Mouse (Mus musculus): ENCODE data around the gene Olfr1357. TPM values are rescaled to one million over a fixed set of nuclear protein-coding genes. Genes with fewer than 3 reads are reported as not detected.
"Not testable (repeated sequence)": the region's sequence is repeated elsewhere in the genome, so short reads cannot be mapped to it uniquely, and the experiment has no call there.

Gene Olfr1357
- polyA plus RNA-seq (2014; fragmentation: Nextera tagmentation; extraction: Ambion mirVana): not detected in 2 replicates

- no peaks in the 10 kb centered on the region for H3K36me3 ChIP-seq (ENCODE audit: control insufficient read depth, insufficient read depth, low read length)
- no peak within 1 kb of the TSS for H3K9ac ChIP-seq (ENCODE audit: low read depth, low read length)
- ATAC-seq (replicated peaks; ENCODE audit: low FRiP score) (no peak), DNase-seq (ENCODE audit: low spot score) (no peak)
- no peaks in the 10 kb centered on the region for H3K9me3 ChIP-seq (ENCODE audit: control insufficient read depth, low read length)
- H3K4me2 ChIP-seq: no peak within 1 kb of the TSS
- H3K27ac ChIP-seq (ENCODE audit: low read depth, low read length): no peak within 1 kb of the TSS
- WGBS: 85% methylated on average over 1 of the region's 1 CpGs
- no peaks in the 10 kb centered on the region for H3K27me3 ChIP-seq (replicated peaks; ENCODE audit: control insufficient read depth, insufficient read depth, low read length)
- no peak within 1 kb of the TSS for H3K4me3 ChIP-seq (ENCODE audit: low read depth, low read length)
- no peaks in the 10 kb centered on the region for H3K4me1 ChIP-seq (replicated peaks; ENCODE audit: control insufficient read depth, insufficient read depth, low read length)
These were observed at the start of gene Olfr1357 for GRCm38 (mm10) chr10:78617974-78618373. Olfr1357 (minus strand) TSS chr10:78618074.

- H3K27ac ChIP-seq (ENCODE audit: low read depth, low read length); H3K9me3 ChIP-seq (ENCODE audit: control insufficient read depth, low read length); ATAC-seq (replicated peaks; ENCODE audit: low FRiP score); H3K36me3 ChIP-seq (ENCODE audit: control insufficient read depth, insufficient read depth, low read length); H3K4me3 ChIP-seq (ENCODE audit: low read depth, low read length); H3K27me3 ChIP-seq (replicated peaks; ENCODE audit: control insufficient read depth, insufficient read depth, low read length); H3K9ac ChIP-seq (ENCODE audit: low read depth, low read length); H3K4me1 ChIP-seq (replicated peaks; ENCODE audit: control insufficient read depth, insufficient read depth, low read length); DNase-seq (ENCODE audit: low spot score); H3K4me2 ChIP-seq: not testable (repeated sequence)
- 93% methylated on average over 10 of the region's 10 CpGs for WGBS
These were observed 48.8 kb upstream of the Olfr1357 start for GRCm38 (mm10) chr10:78666696-78667095.

GRCm38 (mm10) chr10:78664546-78664945, 46.7 kb upstream of the Olfr1357 start:
- Histone ChIP-seq H3K4me1 (replicated peaks; ENCODE audit: control insufficient read depth, insufficient read depth, low read length) (no peaks in the 10 kb centered on the region), H3K9ac (ENCODE audit: low read depth, low read length) (no peak overlapping the region), H3K27me3 (replicated peaks; ENCODE audit: control insufficient read depth, insufficient read depth, low read length) (no peaks in the 10 kb centered on the region), H3K4me2 (no peak overlapping the region), H3K9me3 (ENCODE audit: control insufficient read depth, low read length) (no peaks in the 10 kb centered on the region), H3K4me3 (ENCODE audit: low read depth, low read length) (no peak overlapping the region), H3K36me3 (ENCODE audit: control insufficient read depth, insufficient read depth, low read length) (no peaks in the 10 kb centered on the region), H3K27ac (ENCODE audit: low read depth, low read length) (no peak overlapping the region)
- no peak for ATAC-seq (replicated peaks; ENCODE audit: low FRiP score)
- no peak for DNase-seq (ENCODE audit: low spot score)
- WGBS: 74% methylated on average over 1 of the region's 1 CpGs

- DNase-seq (ENCODE audit: low spot score): no peak
- whole genome bisulfite sequencing: 75% methylated on average over 1 of the region's 1 CpGs
- H3K4me3 ChIP-seq (ENCODE audit: low read depth, low read length): no peak overlapping the region
These were observed 43.3 kb upstream of the Olfr1357 start for GRCm38 (mm10) chr10:78661198-78661597.

DNA sequence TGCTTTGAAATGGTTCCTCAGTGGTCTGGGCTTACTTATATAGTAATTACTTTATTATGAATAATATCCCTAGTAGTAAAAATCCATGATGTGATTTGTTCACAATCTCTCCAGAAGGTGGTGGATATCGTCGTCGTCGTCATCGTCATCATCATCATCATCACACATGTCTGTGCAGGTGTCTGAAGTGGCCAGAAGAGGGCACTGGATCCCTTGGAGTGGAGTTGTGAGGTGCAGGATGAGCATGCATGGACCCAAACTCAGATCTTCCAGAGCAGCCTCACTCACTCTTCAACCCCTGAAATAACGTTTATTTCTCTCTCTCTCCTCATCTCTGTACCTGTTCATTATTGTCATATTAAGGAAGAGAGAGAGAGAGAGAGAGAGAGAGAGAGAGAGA, 14.4 kb upstream of the Olfr1357 start:
- H3K9me3 ChIP-seq (ENCODE audit: control insufficient read depth, low read length): no peaks in the 10 kb centered on the region
- DNase-seq (ENCODE audit: low spot score) (no peak), ATAC-seq (replicated peaks; ENCODE audit: low FRiP score) (no peak)
- H3K36me3 ChIP-seq (ENCODE audit: control insufficient read depth, insufficient read depth, low read length): no peaks in the 10 kb centered on the region
- no peaks in the 10 kb centered on the region for H3K4me1 ChIP-seq (replicated peaks; ENCODE audit: control insufficient read depth, insufficient read depth, low read length)
- H3K4me3 ChIP-seq (ENCODE audit: low read depth, low read length): no peak overlapping the region
- no peak overlapping the region for H3K9ac ChIP-seq (ENCODE audit: low read depth, low read length)
- WGBS: 25% methylated on average over 6 of the region's 6 CpGs
- no peak overlapping the region for H3K4me2 ChIP-seq
- no peak overlapping the region for H3K27ac ChIP-seq (ENCODE audit: low read depth, low read length)
- H3K27me3 ChIP-seq (replicated peaks; ENCODE audit: control insufficient read depth, insufficient read depth, low read length): no peaks in the 10 kb centered on the region

More at GRCm38 (mm10) chr10:78661198-78661597, 43.3 kb upstream of the Olfr1357 start:
- Histone ChIP-seq H3K9me3 (ENCODE audit: control insufficient read depth, low read length) (no peaks in the 10 kb centered on the region), H3K36me3 (ENCODE audit: control insufficient read depth, insufficient read depth, low read length) (no peaks in the 10 kb centered on the region), H3K27ac (ENCODE audit: low read depth, low read length) (no peak overlapping the region), H3K4me1 (replicated peaks; ENCODE audit: control insufficient read depth, insufficient read depth, low read length) (no peaks in the 10 kb centered on the region), H3K27me3 (replicated peaks; ENCODE audit: control insufficient read depth, insufficient read depth, low read length) (no peaks in the 10 kb centered on the region), H3K4me2 (no peak overlapping the region), H3K9ac (ENCODE audit: low read depth, low read length) (no peak overlapping the region)
- ATAC-seq (replicated peaks; ENCODE audit: low FRiP score): no peak

DNA sequence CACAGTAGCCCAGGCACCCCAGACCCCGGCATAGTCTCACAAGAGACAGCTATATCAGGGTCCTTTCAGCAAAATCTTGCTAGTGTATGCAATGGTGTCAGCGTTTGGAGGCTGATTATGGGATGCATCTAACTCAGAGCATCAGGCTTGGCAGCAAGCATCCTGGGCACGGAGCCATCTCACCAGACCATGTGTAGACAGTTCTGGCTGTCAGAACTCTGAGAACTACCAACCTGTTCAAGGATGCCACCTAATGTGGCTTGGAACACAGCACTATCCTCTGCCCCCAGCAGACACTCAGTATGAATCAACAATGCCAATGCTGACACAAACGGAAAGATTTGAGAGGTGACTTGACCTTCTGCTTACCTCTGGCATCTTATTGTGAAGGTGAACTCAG, 12.3 kb upstream of the Olfr1357 start:
- Histone ChIP-seq H3K9ac (ENCODE audit: low read depth, low read length) (no peak overlapping the region), H3K9me3 (ENCODE audit: control insufficient read depth, low read length) (no peaks in the 10 kb centered on the region), H3K4me3 (ENCODE audit: low read depth, low read length) (no peak overlapping the region), H3K27me3 (replicated peaks; ENCODE audit: control insufficient read depth, insufficient read depth, low read length) (no peaks in the 10 kb centered on the region), H3K27ac (ENCODE audit: low read depth, low read length) (no peak overlapping the region), H3K4me2 (no peak overlapping the region), H3K36me3 (ENCODE audit: control insufficient read depth, insufficient read depth, low read length) (no peaks in the 10 kb centered on the region), H3K4me1 (replicated peaks; ENCODE audit: control insufficient read depth, insufficient read depth, low read length) (no peaks in the 10 kb centered on the region)
- DNase-seq (ENCODE audit: low spot score) (no peak), ATAC-seq (replicated peaks; ENCODE audit: low FRiP score) (no peak)
- 74% methylated on average over 4 of the region's 4 CpGs for WGBS

GRCm38 (mm10) chr10:78623143-78623542, 5.3 kb upstream of the Olfr1357 start:
- not testable (repeated sequence) for H3K9me3 ChIP-seq (ENCODE audit: control insufficient read depth, low read length)
- 73% methylated on average over 3 of the region's 3 CpGs for WGBS

GRCm38 (mm10) chr10:78607602-78608001, 10.3 kb downstream of the Olfr1357 start:
- WGBS: 63% methylated on average over 3 of the region's 3 CpGs
- Histone ChIP-seq H3K36me3 (ENCODE audit: control insufficient read depth, insufficient read depth, low read length) (no peaks in the 10 kb centered on the region), H3K4me3 (ENCODE audit: low read depth, low read length) (no peak overlapping the region), H3K9ac (ENCODE audit: low read depth, low read length) (no peak overlapping the region), H3K4me2 (no peak overlapping the region), H3K9me3 (ENCODE audit: control insufficient read depth, low read length) (no peaks in the 10 kb centered on the region), H3K27me3 (replicated peaks; ENCODE audit: control insufficient read depth, insufficient read depth, low read length) (peaks cover 6% of the 10 kb centered on the region), H3K4me1 (replicated peaks; ENCODE audit: control insufficient read depth, insufficient read depth, low read length) (no peaks in the 10 kb centered on the region), H3K27ac (ENCODE audit: low read depth, low read length) (no peak overlapping the region)
- no peak for ATAC-seq (replicated peaks; ENCODE audit: low FRiP score)
- no peak for DNase-seq (ENCODE audit: low spot score)

More at GRCm38 (mm10) chr10:78623143-78623542, 5.3 kb upstream of the Olfr1357 start:
- not testable (repeated sequence) for H3K4me1 ChIP-seq (replicated peaks; ENCODE audit: control insufficient read depth, insufficient read depth, low read length); H3K4me3 ChIP-seq (ENCODE audit: low read depth, low read length); H3K36me3 ChIP-seq (ENCODE audit: control insufficient read depth, insufficient read depth, low read length); DNase-seq (ENCODE audit: low spot score); ATAC-seq (replicated peaks; ENCODE audit: low FRiP score); H3K4me2 ChIP-seq; H3K27ac ChIP-seq (ENCODE audit: low read depth, low read length); H3K9ac ChIP-seq (ENCODE audit: low read depth, low read length); H3K27me3 ChIP-seq (replicated peaks; ENCODE audit: control insufficient read depth, insufficient read depth, low read length)

DNA sequence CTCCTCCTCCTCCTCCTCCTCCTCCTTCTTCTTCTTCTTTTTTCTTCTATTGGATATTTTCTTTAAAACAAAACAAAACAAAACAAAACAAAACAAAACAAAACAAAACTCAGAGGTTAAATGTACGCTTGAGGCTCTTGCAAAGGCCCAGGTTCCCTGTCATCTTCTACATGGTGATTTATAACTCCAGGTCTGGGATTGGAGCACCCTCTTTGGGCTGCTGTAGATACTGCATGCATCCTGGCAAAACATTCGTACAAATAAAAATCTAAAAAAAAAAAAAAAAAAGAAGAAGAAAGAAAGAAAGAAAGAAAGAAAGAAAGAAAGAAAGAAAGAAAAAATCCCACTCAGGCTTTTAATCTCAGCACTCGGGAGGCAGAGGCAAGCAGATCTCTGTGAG, 12.8 kb downstream of the Olfr1357 start:
- H3K36me3 ChIP-seq (ENCODE audit: control insufficient read depth, insufficient read depth, low read length): no peaks in the 10 kb centered on the region
- H3K4me1 ChIP-seq (replicated peaks; ENCODE audit: control insufficient read depth, insufficient read depth, low read length): no peaks in the 10 kb centered on the region
- DNase-seq (ENCODE audit: low spot score): no peak
- no peak overlapping the region for H3K9ac ChIP-seq (ENCODE audit: low read depth, low read length)
- no peak overlapping the region for H3K4me2 ChIP-seq
- WGBS: 43% methylated on average over 3 of the region's 3 CpGs
- ATAC-seq (replicated peaks; ENCODE audit: low FRiP score): no peak
- H3K27me3 ChIP-seq (replicated peaks; ENCODE audit: control insufficient read depth, insufficient read depth, low read length): peaks cover 6% of the 10 kb centered on the region
- H3K4me3 ChIP-seq (ENCODE audit: low read depth, low read length): no peak overlapping the region
- no peaks in the 10 kb centered on the region for H3K9me3 ChIP-seq (ENCODE audit: control insufficient read depth, low read length)
- H3K27ac ChIP-seq (ENCODE audit: low read depth, low read length): no peak overlapping the region

Data from liver, embryonic 11.5 days (tissue).